Mouse (Mus musculus) ES-CJ7 (cell line): ENCODE measurements around the gene Tnfsfm13.
A peak's percentile ranks its signal among the peaks of the same experiment; 100 is the strongest.

Experiments
- DNase-seq: peaks from one replicate; pipeline ENCODE4 v3.0.0; 2011; ENCODE audit warnings: low read depth, low spot score

Tnfsfm13 gene

GRCm38 (mm10) chr11:69655264-69656064 is 40.4 kb downstream of the Tnfsfm13 start, which contains the start of gene Sox15:
TSS of gene Sox15 (plus strand) at chr11:69655314.
- peak; percentile 90 for DNase-seq

GRCm38 (mm10) chr11:69654760-69655159 is 41.1 kb downstream of the Tnfsfm13 start:
- peak; percentile 88 for DNase-seq

GRCm38 (mm10) chr11:69653399-69653798 is 42.5 kb downstream of the Tnfsfm13 start:
- DNase-seq, result no peak

GRCm38 (mm10) chr11:69645860-69646259 is 50.0 kb downstream of the Tnfsfm13 start:
- DNase-seq, result no peak

GRCm38 (mm10) chr11:69635471-69635870 is 60.4 kb downstream of the Tnfsfm13 start:
- DNase-seq, result no peak

- peak; percentile 51 for DNase-seq
Observed at GRCm38 (mm10) chr11:69633128-69633866, 62.6 kb downstream of the Tnfsfm13 start.
